Mouse (Mus musculus) limb, embryonic 13.5 days (tissue): ENCODE measurements around the gene Faf1. TPM values are rescaled to one million over a fixed set of nuclear protein-coding genes. Genes with fewer than 3 reads are reported as not detected.
"Not testable (repeated sequence)": the region's sequence is repeated elsewhere in the genome, so short reads cannot be mapped to it uniquely, and the experiment has no call there.

Experiments
- ATAC-seq: fragments of 200-750 bp; cut with Nextera tagmentation; 2 replicates; pipeline ENCODE4 v1.8.0; 2017; ENCODE audit warnings: low read depth, moderate number of reproducible peaks, moderate TSS enrichment; ENCODE audit not compliant: low FRiP score
- H3K27ac ChIP-seq: fragments of 300-500 bp; sonication (generic); 2 replicates; pipeline ENCODE4 v1.5.1; 2015; ENCODE audit warnings: inconsistent platforms, mild to moderate bottlenecking, moderate library complexity
- H3K27me3 ChIP-seq: fragments of 300-500 bp; sonication (generic); 2 replicates; pipeline ENCODE4 v1.6.1; 2015; ENCODE audit warnings: mild to moderate bottlenecking, inconsistent platforms
- H3K36me3 ChIP-seq: fragments of 300-500 bp; sonication (generic); 2 replicates; pipeline ENCODE4 v1.6.1; 2015; ENCODE audit warnings: inconsistent platforms, mild to moderate bottlenecking, moderate library complexity
- H3K4me1 ChIP-seq: fragments of 300-500 bp; sonication (generic); 2 replicates; pipeline ENCODE4 v1.6.1; 2015; ENCODE audit warnings: inconsistent platforms
- H3K4me2 ChIP-seq: fragments of 300-500 bp; sonication (generic); replicated peaks from 2 replicates; pipeline ENCODE4 v1.6.1; 2015; ENCODE audit warnings: inconsistent platforms, mild to moderate bottlenecking, moderate library complexity
- H3K4me3 ChIP-seq: fragments of 300-500 bp; sonication (generic); 2 replicates; pipeline ENCODE4 v1.5.1; 2015; ENCODE audit warnings: moderate library complexity, mild to moderate bottlenecking, inconsistent platforms
- H3K9ac ChIP-seq: fragments of 300-500 bp; sonication (generic); 2 replicates; pipeline ENCODE4 v1.6.1; 2015; ENCODE audit warnings: mild to moderate bottlenecking, inconsistent platforms
- H3K9me3 ChIP-seq: fragments of 300-500 bp; sonication (generic); 2 replicates; pipeline ENCODE4 v1.6.1; 2016; ENCODE audit warnings: inconsistent platforms
- WGBS: fragments of 180-500 bp; shearing (Covaris S2); methylation state at CpG from one replicate; pipeline ENCODE4 v1.1.7; 2015; 5-methylcytosine and 5-hydroxymethylcytosine counted together
- polyA plus RNA-seq: library from polyadenylated mRNA; unstranded; fragments of >200 nt; fragmentation: Nextera tagmentation; extraction: Ambion mirVana; gene quantifications from 2 replicates; pipeline ENCODE4 v1.2.1, GENCODE M21; 2015

Gene Faf1
- polyA plus RNA-seq, 1 experiment from 2014 or later = 22.6 TPM

DNA sequence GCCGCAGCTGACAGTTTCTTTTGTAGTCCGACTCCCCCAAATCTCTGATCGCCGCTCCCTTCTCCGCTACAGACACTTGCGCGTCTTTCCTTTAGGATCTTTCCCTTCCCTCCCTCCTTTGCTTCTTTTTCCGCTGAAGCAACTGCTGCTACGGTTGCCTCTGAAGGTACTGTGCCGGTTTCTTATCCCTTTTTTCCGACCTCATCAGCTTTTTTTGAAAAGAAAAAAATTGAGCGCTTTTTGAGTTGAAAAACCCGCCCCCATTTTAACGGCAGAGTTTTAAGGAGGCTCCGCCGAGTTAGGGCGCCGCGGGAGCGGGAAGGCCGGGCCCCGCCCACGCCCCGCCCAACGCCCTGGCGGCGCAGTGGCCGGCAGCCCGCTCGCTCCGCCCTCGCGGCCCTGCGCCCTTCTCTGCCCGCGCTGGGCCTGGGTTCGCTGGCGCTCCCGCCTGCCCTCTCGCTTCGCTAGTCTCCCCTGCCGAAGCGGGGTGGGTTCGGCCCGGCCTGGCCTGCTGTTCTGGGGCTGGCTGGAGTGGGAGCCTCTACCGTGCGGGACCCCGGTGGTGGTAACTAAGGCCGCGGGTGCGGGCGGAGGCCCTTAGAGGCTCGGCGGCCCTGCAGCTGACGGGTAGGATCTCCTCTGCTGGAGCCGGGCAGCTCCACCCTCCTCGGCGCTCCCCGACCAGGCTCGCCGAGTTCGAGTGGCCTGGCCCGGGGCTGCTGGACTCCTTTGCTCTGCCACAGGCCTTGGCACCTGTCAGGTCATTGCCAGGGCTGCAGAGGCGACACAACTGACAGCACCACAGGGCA lies 9.7 kb upstream of the Faf1 start, which contains the start of gene Cdkn2c:
Gene Cdkn2c, minus strand, starts transcription at position 729 of the 809 bp plus-strand sequence.
- peak within 1 kb of the TSS; percentile 72 for H3K4me3 ChIP-seq
- H3K9ac ChIP-seq = peak within 1 kb of the TSS; percentile 89
- H3K9me3 ChIP-seq = no peaks in the 10 kb centered on the region
- peaks cover 20% of the 10 kb centered on the region for H3K4me1 ChIP-seq
- ATAC-seq = peak; percentile 96
- WGBS = under 1% methylated on average over 61 of the region's 64 CpGs
- peak within 1 kb of the TSS; percentile 98 for H3K4me2 ChIP-seq
- peak within 1 kb of the TSS; percentile 92 for H3K27ac ChIP-seq
- H3K27me3 ChIP-seq = peaks cover 29% of the 10 kb centered on the region
- no peaks in the 10 kb centered on the region for H3K36me3 ChIP-seq

DNA sequence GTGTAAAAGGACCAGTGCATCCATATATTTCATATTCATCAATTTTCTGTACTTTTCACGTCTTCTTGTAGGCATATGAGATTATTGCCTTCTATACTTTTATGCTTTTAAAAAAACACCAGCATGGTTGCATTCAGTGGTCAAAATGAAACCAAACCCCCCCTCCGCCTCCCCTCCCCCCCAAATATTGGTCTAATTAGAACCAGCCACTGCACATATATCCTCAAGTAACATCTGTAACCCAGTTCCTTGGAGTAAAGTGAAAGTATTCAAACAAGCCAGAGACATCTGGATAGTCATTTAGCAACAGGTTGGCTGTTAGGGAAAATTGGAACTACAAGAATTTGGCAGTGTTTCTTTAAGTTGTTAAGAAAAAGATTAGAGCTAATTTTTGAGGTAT lies 8.9 kb upstream of the Faf1 start:
- no peak overlapping the region for H3K27ac ChIP-seq

DNA sequence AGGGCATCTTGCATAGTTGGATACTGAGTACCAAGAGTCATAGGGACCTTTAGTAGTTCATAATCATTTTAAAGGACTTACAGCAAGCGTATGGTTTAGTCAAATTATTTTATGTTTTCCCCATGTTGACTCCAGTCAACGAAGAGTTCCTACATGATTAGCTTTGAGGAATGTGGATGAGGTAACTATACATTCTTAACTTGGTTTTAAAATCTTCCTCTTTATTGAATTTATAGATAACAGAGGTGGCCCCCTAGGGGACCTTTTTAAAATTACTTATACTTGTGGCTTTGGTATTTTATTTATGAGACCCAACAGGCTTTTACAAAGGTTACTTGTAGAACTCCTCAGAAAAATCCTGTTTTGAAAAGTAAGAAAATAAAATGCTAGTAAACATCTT lies 6.2 kb upstream of the Faf1 start:
- Histone ChIP-seq H3K4me3 (no peak overlapping the region), H3K27me3 (peaks cover 5% of the 10 kb centered on the region; the same call in 1 of the 2 replicates), H3K36me3 (no peaks in the 10 kb centered on the region), H3K9ac (no peak overlapping the region), H3K4me1 (peaks cover 12% of the 10 kb centered on the region), H3K4me2 (no peak overlapping the region), H3K9me3 (no peaks in the 10 kb centered on the region), H3K27ac (no peak overlapping the region)
- 58% methylated on average over 2 of the region's 2 CpGs for WGBS
- ATAC-seq = no peak

More for the DNA sequence above, 8.9 kb upstream of the Faf1 start:
- H3K27me3 ChIP-seq = peaks cover 23% of the 10 kb centered on the region
- no peak for ATAC-seq
- no peaks in the 10 kb centered on the region for H3K36me3 ChIP-seq
- peak overlapping the region; percentile 98 for H3K4me2 ChIP-seq
- no peaks in the 10 kb centered on the region for H3K9me3 ChIP-seq
- H3K4me3 ChIP-seq = peak overlapping the region; percentile 72
- peak overlapping the region; percentile 89; the same call in 1 of the 2 replicates for H3K9ac ChIP-seq
- H3K4me1 ChIP-seq = peaks cover 20% of the 10 kb centered on the region
- WGBS = 27% methylated on average over 2 of the region's 2 CpGs

DNA sequence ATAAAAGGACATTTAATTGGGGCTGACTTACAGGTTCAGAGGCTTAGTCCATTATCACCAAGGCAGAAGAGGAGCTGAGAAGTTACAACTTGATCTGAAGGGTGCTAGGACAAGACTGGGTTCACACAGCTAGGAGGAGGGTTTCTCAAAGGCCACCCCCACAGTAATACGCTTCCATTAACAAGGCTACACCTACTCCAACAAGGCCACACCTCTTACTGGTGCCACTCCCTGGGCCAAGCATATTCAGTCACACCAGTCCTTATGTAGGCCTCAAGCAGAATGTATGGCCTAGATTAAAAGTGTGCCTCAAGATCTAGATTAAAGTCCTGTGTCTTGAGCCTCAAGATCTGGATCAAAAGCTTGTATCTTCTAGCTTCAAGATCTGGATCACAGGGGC lies 4.4 kb upstream of the Faf1 start:
- H3K27ac ChIP-seq = no peak overlapping the region
- no peak for ATAC-seq
- no peak overlapping the region for H3K4me2 ChIP-seq
- no peaks in the 10 kb centered on the region for H3K27me3 ChIP-seq
- no peaks in the 10 kb centered on the region for H3K36me3 ChIP-seq
- H3K9me3 ChIP-seq = no peaks in the 10 kb centered on the region
- no peak overlapping the region for H3K9ac ChIP-seq
- no peak overlapping the region for H3K4me3 ChIP-seq
- 54% methylated on average over 1 of the region's 1 CpGs for WGBS
- H3K4me1 ChIP-seq = 0 out of 2 replicates have a peak, but pooled peaks cover 7% of the 10 kb centered on the region

DNA sequence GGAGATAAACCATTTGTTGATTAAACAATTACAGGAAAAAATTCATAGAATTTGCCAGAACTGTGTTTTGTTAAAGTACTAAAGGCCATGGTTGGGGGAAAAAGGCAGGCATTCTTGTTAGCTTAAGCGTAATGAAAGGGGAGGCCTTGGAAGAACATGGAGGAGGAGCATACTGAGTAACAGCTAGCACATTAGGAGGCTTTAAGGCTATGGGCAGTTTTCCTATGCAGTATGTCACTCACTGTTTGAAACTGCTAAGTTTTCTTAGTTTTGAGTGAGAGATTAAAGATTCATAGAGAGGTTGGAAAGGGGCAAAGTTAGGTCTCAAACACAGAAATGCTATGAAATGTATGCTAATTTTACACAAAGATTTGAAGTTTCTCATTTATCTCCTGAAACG lies 2.3 kb upstream of the Faf1 start:
- no peaks in the 10 kb centered on the region for H3K27me3 ChIP-seq
- H3K9ac ChIP-seq = no peak overlapping the region
- no peak for ATAC-seq
- peaks cover 6% of the 10 kb centered on the region for H3K4me1 ChIP-seq
- H3K9me3 ChIP-seq = no peaks in the 10 kb centered on the region
- no peak overlapping the region for H3K27ac ChIP-seq
- H3K36me3 ChIP-seq = no peaks in the 10 kb centered on the region
- WGBS = 75% methylated on average over 2 of the region's 2 CpGs
- H3K4me3 ChIP-seq = no peak overlapping the region
- H3K4me2 ChIP-seq = no peak overlapping the region

DNA sequence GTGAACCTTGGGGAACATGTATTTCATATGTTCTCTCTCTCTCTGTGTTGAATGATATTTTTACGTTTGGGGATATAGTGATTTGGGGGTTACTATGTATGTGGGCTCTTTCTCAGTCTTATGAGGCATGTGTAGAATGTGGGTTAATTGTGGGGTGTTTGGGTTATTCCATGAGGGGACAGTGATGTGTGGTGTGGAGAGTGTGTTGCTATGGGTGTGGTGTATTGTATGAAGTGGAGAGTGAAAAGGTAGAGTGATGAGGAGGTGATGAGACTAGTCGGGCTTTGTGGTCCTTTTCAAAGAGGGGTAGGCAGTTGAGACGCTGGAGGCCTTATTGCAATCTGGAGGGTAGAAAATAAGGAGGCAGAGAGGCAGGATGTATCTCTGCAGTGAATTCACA lies 833 bp downstream of the Faf1 start:
- ATAC-seq = no peak
- no peaks in the 10 kb centered on the region for H3K9me3 ChIP-seq
- peak overlapping the region; percentile 86 for H3K9ac ChIP-seq
- peaks cover 6% of the 10 kb centered on the region for H3K4me1 ChIP-seq
- peak overlapping the region; percentile 92 for H3K27ac ChIP-seq
- H3K27me3 ChIP-seq = no peaks in the 10 kb centered on the region
- H3K4me2 ChIP-seq = peak overlapping the region; percentile 76
- WGBS = 0% methylated on average over 3 of the region's 3 CpGs
- H3K4me3 ChIP-seq = peak overlapping the region; percentile 84
- H3K36me3 ChIP-seq = no peaks in the 10 kb centered on the region

DNA sequence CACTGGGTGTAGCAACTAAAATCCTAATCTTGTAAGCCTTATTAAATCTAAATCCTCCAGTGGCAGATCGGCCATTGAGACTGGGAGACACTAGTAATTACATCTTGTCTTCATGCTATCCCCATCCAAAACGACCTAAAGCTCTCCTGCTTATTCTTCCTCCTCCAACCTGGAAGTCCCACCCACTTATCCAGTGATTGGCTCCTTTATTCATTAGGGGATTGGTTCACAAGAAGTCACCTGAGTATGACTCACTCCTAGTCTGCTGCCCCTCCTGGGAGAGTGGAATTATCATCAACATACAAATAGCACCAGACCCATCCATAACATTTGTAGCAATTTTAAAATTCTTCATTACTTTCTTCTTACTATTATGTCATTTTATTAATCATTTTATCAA lies 7.2 kb downstream of the Faf1 start:
- no peaks in the 10 kb centered on the region for H3K27me3 ChIP-seq
- no peak overlapping the region for H3K4me2 ChIP-seq
- H3K9ac ChIP-seq = no peak overlapping the region
- no peaks in the 10 kb centered on the region for H3K9me3 ChIP-seq
- no peaks in the 10 kb centered on the region for H3K4me1 ChIP-seq
- H3K36me3 ChIP-seq = peaks cover 5% of the 10 kb centered on the region; the same call in 1 of the 2 replicates
- 78% methylated on average over 2 of the region's 2 CpGs for WGBS
- no peak for ATAC-seq
- H3K4me3 ChIP-seq = no peak overlapping the region
- H3K27ac ChIP-seq = no peak overlapping the region

DNA sequence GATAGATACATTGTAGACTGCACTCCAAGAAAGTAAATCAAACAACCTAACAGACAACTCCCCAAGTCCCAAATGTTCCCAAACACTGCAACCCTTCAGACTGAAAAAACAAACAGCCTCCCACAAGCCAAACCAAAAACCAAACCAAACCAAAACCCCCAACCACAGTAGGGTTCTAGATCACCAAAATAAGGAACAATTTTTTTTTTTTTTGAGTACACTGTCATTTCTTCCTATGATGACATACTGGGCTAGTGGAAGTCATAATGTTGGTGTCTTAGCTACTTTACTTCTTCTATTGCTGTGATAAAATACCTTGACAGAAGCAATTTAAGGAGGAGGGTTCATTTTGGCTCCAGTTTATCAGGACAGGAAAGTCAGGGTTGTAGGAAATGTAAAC lies 16.3 kb downstream of the Faf1 start:
- Histone ChIP-seq H3K4me1 (no peaks in the 10 kb centered on the region), H3K9me3 (peaks cover 13% of the 10 kb centered on the region), H3K27ac (no peak overlapping the region), H3K4me3 (no peak overlapping the region), H3K9ac (no peak overlapping the region), H3K27me3 (no peaks in the 10 kb centered on the region), H3K36me3 (peaks cover 12% of the 10 kb centered on the region), H3K4me2 (no peak overlapping the region)
- ATAC-seq = no peak

DNA sequence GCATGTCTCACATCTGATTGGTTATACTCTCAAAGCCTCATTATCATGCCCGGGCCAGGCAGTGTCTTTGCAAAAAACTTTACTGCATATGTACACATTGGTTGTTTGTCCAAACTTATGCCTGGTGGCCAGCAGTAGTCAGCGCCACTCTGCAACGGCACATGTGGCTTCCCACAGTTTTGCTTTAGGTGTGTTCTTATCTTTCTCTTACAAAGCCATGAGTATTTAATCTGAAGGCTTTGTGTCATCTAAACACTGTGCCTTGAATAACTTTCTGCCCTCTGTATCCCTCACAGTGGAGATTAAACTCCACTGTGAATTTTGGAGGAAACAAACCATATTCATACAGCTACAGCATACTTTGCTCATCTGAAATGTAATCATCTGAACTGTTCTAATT lies 24.3 kb downstream of the Faf1 start:
- not testable (repeated sequence) for H3K4me2 ChIP-seq, H3K9me3 ChIP-seq, H3K27me3 ChIP-seq, H3K27ac ChIP-seq, H3K4me3 ChIP-seq, H3K9ac ChIP-seq, H3K36me3 ChIP-seq, H3K4me1 ChIP-seq, ATAC-seq
- WGBS = 92% methylated on average over 3 of the region's 3 CpGs

DNA sequence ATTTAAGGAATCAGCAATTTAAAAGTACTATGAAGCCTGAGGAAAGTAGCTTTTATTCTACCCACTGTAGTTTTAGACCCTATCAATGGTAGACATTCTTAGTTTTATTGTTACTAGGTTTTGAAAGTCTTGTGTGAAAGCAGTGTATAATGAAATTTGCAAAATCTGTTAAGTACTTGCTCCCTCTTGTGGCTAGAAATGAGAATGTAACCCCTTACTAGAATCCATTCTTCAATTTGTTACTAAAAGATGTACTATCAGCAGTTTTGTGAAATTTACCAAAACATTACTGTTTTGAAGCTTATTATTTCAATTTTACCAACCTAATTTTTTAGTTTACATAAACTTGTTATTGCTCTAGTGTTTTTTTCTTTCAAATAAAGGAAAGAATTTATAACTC lies 27.2 kb downstream of the Faf1 start:
- ATAC-seq = no peak
- no peaks in the 10 kb centered on the region for H3K36me3 ChIP-seq
- H3K4me2 ChIP-seq = no peak overlapping the region
- no peaks in the 10 kb centered on the region for H3K9me3 ChIP-seq
- no peak overlapping the region for H3K4me3 ChIP-seq
- no peak overlapping the region for H3K9ac ChIP-seq
- no peak overlapping the region for H3K27ac ChIP-seq
- no peaks in the 10 kb centered on the region for H3K4me1 ChIP-seq
- no peaks in the 10 kb centered on the region for H3K27me3 ChIP-seq

DNA sequence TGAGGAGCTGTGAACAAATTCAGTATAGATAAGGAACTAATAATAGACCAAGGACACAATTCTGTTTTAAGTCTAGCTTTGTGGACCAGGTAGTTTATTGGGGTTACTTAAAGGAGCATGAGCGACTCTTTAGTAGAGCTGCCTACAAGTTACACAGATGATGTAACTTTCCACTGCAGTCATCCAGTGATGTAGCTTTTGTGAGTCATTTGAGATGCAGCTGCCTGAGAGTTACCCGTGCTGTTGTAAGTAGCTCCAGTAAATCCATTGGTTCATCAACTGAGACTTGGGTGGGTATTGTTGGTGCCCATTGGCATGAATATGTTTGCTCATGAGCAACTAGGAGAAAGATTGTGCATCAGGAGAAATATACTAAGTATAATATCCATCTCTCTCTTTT lies 29.0 kb downstream of the Faf1 start:
- Histone ChIP-seq H3K4me3 (no peak overlapping the region), H3K27me3 (no peaks in the 10 kb centered on the region), H3K27ac (no peak overlapping the region), H3K9ac (no peak overlapping the region), H3K36me3 (no peaks in the 10 kb centered on the region), H3K9me3 (no peaks in the 10 kb centered on the region), H3K4me2 (no peak overlapping the region), H3K4me1 (no peaks in the 10 kb centered on the region)
- ATAC-seq = no peak
- 86% methylated on average over 2 of the region's 2 CpGs for WGBS

DNA sequence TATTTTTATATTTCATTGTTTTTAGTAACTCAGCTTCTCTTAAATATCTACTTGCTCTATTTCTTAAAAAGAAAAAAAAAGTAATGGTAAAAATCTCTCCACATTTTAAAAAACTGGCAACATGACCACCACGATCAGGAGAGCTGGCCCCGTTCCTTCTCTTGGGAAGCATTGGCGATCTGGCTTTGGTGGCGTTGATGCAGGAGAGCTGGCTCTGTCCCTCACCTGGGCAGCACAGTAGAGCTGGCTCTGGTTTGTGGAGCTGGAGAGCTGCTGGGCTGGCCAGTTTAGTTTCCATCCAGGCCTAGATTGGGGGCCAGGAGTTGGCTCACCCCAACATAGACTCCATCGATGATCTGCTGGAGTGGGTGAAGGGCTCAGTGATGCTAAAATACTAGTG lies 42.9 kb downstream of the Faf1 start:
- H3K4me1 ChIP-seq = no peaks in the 10 kb centered on the region
- no peak overlapping the region for H3K27ac ChIP-seq
- H3K9ac ChIP-seq = no peak overlapping the region
- WGBS = 96% methylated on average over 5 of the region's 5 CpGs
- no peaks in the 10 kb centered on the region for H3K9me3 ChIP-seq
- H3K4me2 ChIP-seq = no peak overlapping the region
- no peak overlapping the region for H3K4me3 ChIP-seq
- no peaks in the 10 kb centered on the region for H3K27me3 ChIP-seq
- ATAC-seq = no peak
- H3K36me3 ChIP-seq = 0 out of 2 replicates have a peak, but pooled peaks cover 3% of the 10 kb centered on the region

DNA sequence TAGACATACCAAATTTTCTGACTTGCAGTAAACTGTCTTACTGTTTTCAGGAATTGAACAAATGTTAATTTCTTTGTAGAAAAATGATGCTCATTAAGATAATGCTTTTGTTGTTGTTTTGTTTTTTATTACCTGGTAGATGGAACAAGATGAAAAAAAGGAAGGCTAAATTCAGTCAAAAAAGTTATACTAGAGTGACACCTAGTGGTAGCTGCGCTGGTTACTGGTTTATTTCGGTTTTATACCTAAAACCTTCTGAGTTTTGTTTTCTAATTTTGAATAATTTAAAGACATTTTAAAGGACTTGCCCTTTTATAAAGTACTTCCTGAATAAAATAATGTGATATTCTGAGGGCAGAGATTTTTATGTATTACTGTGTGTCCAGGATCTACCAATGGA lies 52.9 kb downstream of the Faf1 start:
- H3K9me3 ChIP-seq = no peaks in the 10 kb centered on the region
- H3K4me3 ChIP-seq = no peak overlapping the region
- no peak overlapping the region for H3K4me2 ChIP-seq
- H3K27me3 ChIP-seq = no peaks in the 10 kb centered on the region
- 10% methylated on average over 2 of the region's 2 CpGs for WGBS
- H3K36me3 ChIP-seq = no peaks in the 10 kb centered on the region
- H3K27ac ChIP-seq = no peak overlapping the region
- ATAC-seq = no peak
- no peaks in the 10 kb centered on the region for H3K4me1 ChIP-seq
- no peak overlapping the region for H3K9ac ChIP-seq
